Mouse (Mus musculus) ES-E14 (cell line): ENCODE data around the gene Olfr826. TPM values are rescaled to one million over a fixed set of nuclear protein-coding genes. Genes with fewer than 3 reads are reported as not detected.

Experiments
- DNase-seq: peaks from one replicate; pipeline ENCODE4 v3.0.0-alpha.2; 2013; ENCODE audit warnings: low read depth, low spot score
- H3K27ac ChIP-seq: 2 replicates; pipeline ENCODE4 v1.5.1; 2012; ENCODE audit warnings: low read depth, mild to moderate bottlenecking, low read length, moderate library complexity, mixed read lengths; ENCODE audit not compliant: poor library complexity, insufficient read depth, severe bottlenecking
- H3K36me3 ChIP-seq: 2 replicates; pipeline ENCODE4 v1.6.1; 2012; ENCODE audit warnings: mild to moderate bottlenecking, low read length, moderate library complexity, mixed read lengths; ENCODE audit not compliant: control insufficient read depth, poor library complexity, insufficient read depth, severe bottlenecking
- H3K4me1 ChIP-seq, 2 experiments: fragments of 150-350 bp in 1 of 2; sonication (generic) in 1 of 2; 2 replicates each; pipeline ENCODE4 v1.6.1; 2012; ENCODE audit warnings: low read length in 2 of 2, mild to moderate bottlenecking in 1 of 2, mixed read lengths in 1 of 2; ENCODE audit not compliant: control insufficient read depth in 2 of 2, insufficient read depth in 2 of 2, poor library complexity in 1 of 2
- H3K4me3 ChIP-seq, 2 experiments: fragments of 150-350 bp in 1 of 2; sonication (generic) in 1 of 2; 2 replicates each; pipeline ENCODE4 v1.5.1; 2012; ENCODE audit warnings: low read length in 2 of 2, low read depth in 1 of 2, mild to moderate bottlenecking in 1 of 2, mixed read lengths in 1 of 2; ENCODE audit not compliant: insufficient read depth in 1 of 2, poor library complexity in 1 of 2, severe bottlenecking in 1 of 2
- H3K9ac ChIP-seq: 2 replicates; pipeline ENCODE4 v1.6.1; 2012; ENCODE audit warnings: low read depth, mild to moderate bottlenecking, low read length, mixed read lengths; ENCODE audit not compliant: poor library complexity, insufficient read depth, severe bottlenecking
- H3K9me3 ChIP-seq: fragments of 150-350 bp; sonication (generic); 2 replicates; pipeline ENCODE4 v1.6.1; 2012; ENCODE audit warnings: low read depth, mild to moderate bottlenecking, low read length; ENCODE audit not compliant: control insufficient read depth, insufficient read depth
- CHD2 ChIP-seq: IDR thresholded peaks from 2 replicates; pipeline ENCODE4 v1.6.1; 2014; ENCODE audit warnings: mild to moderate bottlenecking, low read depth, low read length, inconsistent platforms
- HCFC1 ChIP-seq: IDR thresholded peaks from 2 replicates; pipeline ENCODE4 v1.6.1; 2012; ENCODE audit warnings: low read length, inconsistent platforms, borderline replicate concordance; ENCODE audit not compliant: insufficient read depth
- MAFK ChIP-seq: IDR thresholded peaks from 2 replicates; pipeline ENCODE4 v1.6.1; 2014; ENCODE audit warnings: mild to moderate bottlenecking, low read depth, low read length, inconsistent platforms; ENCODE audit not compliant: insufficient read depth
- ZC3H11A ChIP-seq: IDR thresholded peaks from 2 replicates; pipeline ENCODE4 v1.6.1; 2012; ENCODE audit warnings: low read depth, mild to moderate bottlenecking, inconsistent platforms, low read length, borderline replicate concordance
- ZNF384 ChIP-seq: IDR thresholded peaks from 2 replicates; pipeline ENCODE4 v1.6.1; 2012; ENCODE audit warnings: low read depth, low read length, inconsistent platforms
- in situ Hi-C, 2 experiments: fragments of 600-800 bp; cut with MboI; formaldehyde crosslinking; loops; one replicate each; pipeline ENCODE4 v1.15.1; 2025; ENCODE audit warnings: low sequenced_read_pairs in 2 of 2, inconsistent platforms in 1 of 2; ENCODE audit not compliant: unreplicated experiment in 2 of 2
- total RNA-seq: library from RNA; depleted of rRNA; stranded (reverse); fragments of 300-350 nt; gene quantifications from 2 replicates; pipeline ENCODE4 v1.2.3, GENCODE M21; 2012; rRNA removed

Gene Olfr826
- not detected in 2 replicates for total RNA-seq

DNA sequence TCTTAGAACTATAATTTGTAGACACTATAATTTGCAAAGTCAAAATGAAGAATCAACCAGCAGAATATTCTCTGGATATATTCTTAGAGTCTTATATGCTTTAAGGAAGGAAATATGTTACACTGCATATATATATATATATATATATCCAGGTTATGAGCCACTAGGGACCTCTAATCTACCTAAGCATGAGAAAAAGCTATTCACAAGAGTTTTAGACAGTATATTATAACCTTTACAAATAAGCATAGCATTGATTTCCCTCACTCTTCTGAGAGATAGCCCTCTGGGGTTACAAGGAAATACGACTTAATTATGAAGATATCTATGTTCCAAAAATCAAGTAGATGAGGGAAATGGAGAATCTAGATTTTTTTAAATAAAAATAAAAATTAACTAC lies at the start of gene Olfr826:
Olfr826 (minus strand) TSS at position 101 of the 400 bp plus-strand sequence.
- Histone ChIP-seq H3K9ac (no peak within 1 kb of the TSS), H3K27ac (no peak within 1 kb of the TSS), H3K4me1 (no peaks in the 10 kb centered on the region), H3K4me3 (no peak within 1 kb of the TSS), H3K36me3 (no peaks in the 10 kb centered on the region), H3K9me3 (no peaks in the 10 kb centered on the region)
- TF ChIP-seq ZC3H11A (no peak), CHD2 (no peak), ZNF384 (no peak), MAFK (no peak), HCFC1 (no peak)
- in situ Hi-C loops = no loop called here
- no peak for DNase-seq

DNA sequence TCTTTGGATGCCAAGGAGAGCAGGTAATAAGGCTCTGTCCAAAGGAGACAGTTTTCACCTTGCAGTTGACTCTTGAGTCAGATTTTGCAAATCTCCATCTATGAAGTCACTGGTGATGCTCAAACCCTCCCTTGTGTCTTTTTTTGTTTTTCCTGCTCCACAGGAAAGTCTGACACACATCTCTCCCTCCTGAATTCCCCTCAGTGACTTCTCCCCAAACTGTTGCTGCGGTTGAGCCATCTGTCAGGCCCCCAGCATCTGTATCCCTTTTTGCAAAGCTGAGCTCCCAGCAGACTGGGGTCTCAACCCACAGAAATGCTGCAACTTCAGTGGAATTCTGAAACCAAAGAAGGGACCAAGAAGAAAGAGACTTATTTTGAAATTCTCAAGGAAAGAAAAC lies 48.1 kb upstream of the Olfr826 start:
- Histone ChIP-seq H3K4me1 (no peaks in the 10 kb centered on the region), H3K36me3 (no peaks in the 10 kb centered on the region), H3K9ac (no peak overlapping the region), H3K27ac (no peak overlapping the region), H3K9me3 (no peaks in the 10 kb centered on the region), H3K4me3 (no peak overlapping the region)
- no peak for TF ChIP-seq ZNF384
- TF ChIP-seq ZC3H11A = no peak
- TF ChIP-seq MAFK = no peak
- no peak for TF ChIP-seq CHD2
- no peak for TF ChIP-seq HCFC1
- DNase-seq = no peak
- in situ Hi-C loops = no loop called here

DNA sequence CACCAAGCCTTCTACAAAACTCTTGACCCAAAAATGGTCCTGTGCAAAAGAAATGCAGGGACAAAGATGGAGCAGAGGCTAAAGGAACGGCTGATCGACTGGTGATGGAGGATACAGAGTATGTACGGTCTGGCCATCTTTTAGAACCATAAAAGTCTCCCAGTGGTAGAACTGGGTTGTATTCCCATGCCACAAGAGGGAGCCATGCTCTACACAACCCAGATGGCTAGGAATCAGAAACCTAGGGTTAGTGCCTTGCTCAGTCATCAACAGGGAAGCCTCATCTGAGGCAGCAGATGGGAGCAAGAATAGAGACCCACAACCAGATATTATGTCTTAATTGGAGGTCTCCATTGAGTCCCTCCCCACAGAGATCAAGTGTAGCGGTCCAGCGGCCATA lies 45.6 kb upstream of the Olfr826 start:
- no peak overlapping the region for H3K9ac ChIP-seq
- no peaks in the 10 kb centered on the region for H3K9me3 ChIP-seq
- TF ChIP-seq HCFC1 = no peak
- peak; percentile 53; the same call in 1 of the 2 replicates for TF ChIP-seq ZC3H11A
- peak; percentile 42 for DNase-seq
- no peaks in the 10 kb centered on the region for H3K4me1 ChIP-seq
- in situ Hi-C loops = loop anchor here in 1 of 2 experiments (5.0 kb wide), 1 partner anchor 68 kb away; no protein-coding TSS in a partner anchor
- H3K4me3 ChIP-seq = no peak overlapping the region
- H3K36me3 ChIP-seq = no peaks in the 10 kb centered on the region
- no peak overlapping the region for H3K27ac ChIP-seq

DNA sequence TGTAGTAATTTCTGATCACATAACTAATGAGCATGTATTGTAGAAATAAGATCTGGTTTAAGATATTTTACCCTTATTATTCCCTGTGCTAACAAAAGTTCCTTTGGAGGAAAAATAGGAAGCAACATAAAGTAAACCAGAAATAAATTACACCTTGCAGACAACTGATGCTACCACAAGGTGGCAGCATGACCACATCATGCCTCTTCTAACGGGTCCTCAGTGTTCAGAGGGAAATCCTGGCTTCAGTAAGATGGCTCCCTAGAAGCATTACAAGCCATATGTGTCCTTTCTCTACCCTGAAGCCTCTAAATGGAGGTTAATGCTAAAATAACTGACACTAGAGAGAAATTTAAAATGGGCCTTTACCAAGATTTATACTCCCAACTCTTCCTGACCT lies 44.3 kb upstream of the Olfr826 start:
- H3K4me1 ChIP-seq = no peaks in the 10 kb centered on the region
- in situ Hi-C loops = loop anchor here in 1 of 2 experiments (5.0 kb wide), 1 partner anchor 69 kb away; no protein-coding TSS in a partner anchor
- H3K27ac ChIP-seq = no peak overlapping the region
- no peaks in the 10 kb centered on the region for H3K9me3 ChIP-seq
- peak; percentile 51 for DNase-seq
- TF ChIP-seq MAFK (no peak), ZC3H11A (peak; percentile 95)
- no peak overlapping the region for H3K4me3 ChIP-seq
- H3K36me3 ChIP-seq = no peaks in the 10 kb centered on the region
- no peak overlapping the region for H3K9ac ChIP-seq

GRCm38 (mm10) chr10:130225034-130225433 lies 41.0 kb upstream of the Olfr826 start:
- Histone ChIP-seq H3K36me3 (no peaks in the 10 kb centered on the region), H3K4me3 (no peak overlapping the region), H3K4me1 (no peaks in the 10 kb centered on the region), H3K27ac (no peak overlapping the region), H3K9me3 (no peaks in the 10 kb centered on the region), H3K9ac (no peak overlapping the region)
- in situ Hi-C loops = loop anchor here in 1 of 2 experiments (5.0 kb wide), 1 partner anchor 72 kb away; no protein-coding TSS in a partner anchor
- DNase-seq = no peak
- no peak for TF ChIP-seq CHD2
- no peak for TF ChIP-seq MAFK
- no peak for TF ChIP-seq ZNF384
- no peak for TF ChIP-seq HCFC1
- TF ChIP-seq ZC3H11A = no peak
